Mouse (Mus musculus): ENCODE measurements around the gene Hk2.

DNA sequence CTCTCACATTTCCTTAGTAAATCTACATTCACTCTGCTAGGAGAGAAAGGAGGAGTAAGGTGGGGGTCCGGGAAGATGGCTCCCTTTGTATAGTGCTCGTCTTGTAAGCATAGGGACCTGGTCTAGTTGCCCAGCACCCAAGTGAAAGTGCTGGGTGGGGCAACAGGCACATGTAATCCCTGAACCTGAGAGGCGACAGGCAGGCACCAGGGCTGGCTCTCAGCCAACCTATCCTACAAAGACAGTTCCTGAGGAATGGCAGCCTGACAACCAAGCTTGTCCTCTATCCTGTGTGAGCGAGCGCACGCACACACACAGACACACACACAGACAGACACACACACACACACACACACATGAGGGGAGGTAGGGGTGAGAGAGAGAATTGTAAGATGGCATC lies 32.2 kb upstream of the Hk2 start:
- no peak for TF ChIP-seq EP300 (IDR thresholded peaks at IDR 0.05; ENCODE audit: low read depth)
- no peak for TF ChIP-seq CTCF (IDR thresholded peaks at IDR 0.05; ENCODE audit: low read depth)
